Comparison of ENCODE assay signal across 8 mouse cellular contexts in the genomic region with DNA sequence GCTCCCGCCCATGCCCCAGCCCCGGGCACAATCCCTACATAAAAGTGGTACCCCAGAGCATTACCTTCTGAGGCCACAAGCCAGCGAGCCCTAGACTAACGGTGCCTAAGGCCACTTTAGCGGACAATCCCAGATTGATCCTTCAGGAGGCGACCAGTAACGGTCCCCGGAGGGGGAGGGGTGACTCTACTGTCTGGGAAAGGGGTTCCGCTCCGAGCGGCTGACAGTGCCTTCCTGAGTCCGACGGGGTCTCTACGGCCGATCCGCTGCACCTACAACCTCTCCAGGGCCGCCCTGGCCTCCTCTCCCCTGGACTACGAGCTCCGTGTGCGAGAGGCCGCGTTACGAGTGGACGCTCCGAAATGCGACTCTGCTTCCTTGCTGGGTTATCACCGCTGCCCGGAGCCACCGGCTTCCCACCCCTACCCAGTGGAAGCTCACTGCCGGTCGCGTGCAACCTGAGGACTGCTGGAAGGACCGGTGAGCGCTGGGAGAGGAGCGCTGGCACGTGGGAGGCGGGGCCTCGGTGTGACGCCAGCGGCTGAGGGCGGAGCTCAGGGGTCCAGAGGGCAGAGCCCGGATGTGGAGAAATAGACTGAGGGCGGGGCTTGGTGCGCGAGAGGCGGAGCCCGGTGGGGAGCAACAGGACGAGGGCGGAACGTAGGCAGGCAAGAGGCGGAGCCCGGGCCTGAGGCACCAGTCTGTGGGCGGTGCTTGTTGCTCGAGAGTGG. TPM values are rescaled to one million over a fixed set of nuclear protein-coding genes. Genes with fewer than 3 reads are reported as not detected.
DNase-seq lines count a peak whose midpoint lies in the region; ATAC-seq lines count a peak whose summit lies in the region.

No protein-coding gene starts in this region.

- peaks cover 8% of the 10 kb centered on the region; the same call in 1 of the 2 replicates for H3K4me1 ChIP-seq in heart, embryonic 10.5 days
- peaks cover 9% of the 10 kb centered on the region for H3K4me1 ChIP-seq in kidney, embryonic 15.5 days

- under 1% methylated on average over 54 of the region's 54 CpGs for WGBS in heart, embryonic 10.5 days
- under 1% methylated on average over 53 of the region's 54 CpGs for WGBS in kidney, embryonic 15.5 days

- H3K4me2 ChIP-seq in kidney, embryonic 15.5 days: peak overlapping the region; percentile 88

- H3K9me3 ChIP-seq in heart, embryonic 10.5 days: no peaks in the 10 kb centered on the region
- no peaks in the 10 kb centered on the region for H3K9me3 ChIP-seq in kidney, embryonic 15.5 days (replicated peaks)

- no peaks in the 10 kb centered on the region for H3K27me3 ChIP-seq in heart, embryonic 10.5 days (ENCODE audit: insufficient read depth, poor library complexity, severe bottlenecking)
- no peaks in the 10 kb centered on the region for H3K27me3 ChIP-seq in kidney, embryonic 15.5 days

- H3K9ac ChIP-seq in kidney, embryonic 15.5 days: peak overlapping the region; percentile 55

- no peaks in the 10 kb centered on the region for H3K36me3 ChIP-seq in heart, embryonic 10.5 days
- H3K36me3 ChIP-seq in kidney, embryonic 15.5 days: no peaks in the 10 kb centered on the region

- H3K4me3 ChIP-seq in heart, embryonic 10.5 days: peak overlapping the region; percentile 67
- H3K4me3 ChIP-seq in kidney, embryonic 15.5 days (replicated peaks): peak overlapping the region; percentile 64

- peak; percentile 95 for ATAC-seq in erythroblast, adult 5-6 weeks (replicated peaks; ENCODE audit: low FRiP score, poor library complexity, severe bottlenecking)
- ATAC-seq in kidney, embryonic 15.5 days (replicated peaks; ENCODE audit: low FRiP score): peak; percentile 99
- peak; percentile 100 for ATAC-seq in monocyte, adult 5-6 weeks (replicated peaks; ENCODE audit: insufficient number of reproducible peaks, low FRiP score, low TSS enrichment, poor library complexity, severe bottlenecking)

- peak overlapping the region; percentile 79 for H3K27ac ChIP-seq in heart, embryonic 10.5 days
- H3K27ac ChIP-seq in kidney, embryonic 15.5 days: peak overlapping the region; percentile 74; the same call in 1 of the 2 replicates

- peak; percentile 100 for DNase-seq in B cell, adult 2 months
- peak; percentile 99 for DNase-seq in brain, adult 2 months (ENCODE audit: low read depth, low spot score)
- peak; percentile 99 for DNase-seq in heart, embryonic 10.5 days (ENCODE audit: low spot score)
- DNase-seq in liver: peak; percentile 97
- DNase-seq in spleen, postnatal 4 days (ENCODE audit: low spot score in 2 of 2): peak; percentile 94 to 95

RNA-seq across cellular contexts. Expression of a gene that starts 56.9 kb away (rescaled TPM):
- total RNA-seq in erythroblast, adult 5-6 weeks (2015; ENCODE audit: low replicate concordance): 0.63 TPM in 1 of 2 replicates, not detected in the other
- total RNA-seq in erythroblast, adult 5-6 weeks (2017; ENCODE audit: low replicate concordance): 0.26 and 0.56 TPM in 2 replicates
- polyA plus RNA-seq in heart, embryonic 10.5 days (2016; fragmentation: Nextera tagmentation; extraction: Ambion mirVana): 111 and 177 TPM in 2 replicates
- polyA plus RNA-seq in kidney, embryonic 15.5 days (2015; fragmentation: Nextera tagmentation; extraction: Ambion mirVana): 115 and 121 TPM in 2 replicates
- 0.67 to 5.3 TPM (median 3.0 TPM) in 3 replicates for total RNA-seq in monocyte, adult 5-6 weeks (2017)

Comparison
In these comparisons a context has a peak if more than half of its experiments do, and no peak if none do; other contexts are left out.
1. Peak in every context shown above with its lines: DNase-seq, ATAC-seq, H3K4me3 ChIP-seq and H3K27ac ChIP-seq.